Mouse (Mus musculus): Measurements from ENCODE around the gene Slc25a13.

DNA sequence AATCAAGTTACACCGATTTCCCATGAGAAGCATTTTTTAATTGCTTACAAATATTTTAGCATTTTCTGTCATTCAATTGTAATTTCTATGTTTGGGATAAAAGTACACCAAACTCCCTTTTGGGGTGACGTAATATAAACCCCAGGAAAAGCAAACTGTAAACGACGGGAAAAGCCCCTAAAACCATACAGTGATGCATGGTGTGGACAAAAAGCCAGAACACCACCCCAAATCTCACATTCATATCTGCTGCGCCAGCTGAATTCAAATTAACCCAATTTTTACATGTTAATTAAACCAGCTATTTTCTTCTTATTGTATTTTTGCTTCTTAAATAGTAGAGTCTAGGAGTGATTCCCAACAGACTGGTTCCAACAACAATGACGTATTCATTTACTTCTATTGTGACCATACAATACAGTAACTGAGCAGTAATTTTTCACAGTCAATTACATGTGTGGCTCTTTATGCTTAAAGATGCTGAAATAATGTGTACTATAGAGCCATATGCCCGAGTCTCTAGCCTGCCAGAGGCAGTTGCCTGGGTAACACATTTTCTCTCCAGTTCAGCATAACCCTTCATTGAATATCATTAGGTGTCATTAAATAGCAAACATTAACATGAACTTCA, 53.9 kb downstream of the Slc25a13 start:
- no peak for TF ChIP-seq CTCF (IDR thresholded peaks at IDR 0.05; ENCODE audit: low read depth)
- TF ChIP-seq EP300 (IDR thresholded peaks at IDR 0.05; ENCODE audit: low read depth): no peak

All from heart, postnatal 0 days (tissue).